Mouse (Mus musculus): ENCODE results near the gene Nthl1.

Nthl1 gene

DNA sequence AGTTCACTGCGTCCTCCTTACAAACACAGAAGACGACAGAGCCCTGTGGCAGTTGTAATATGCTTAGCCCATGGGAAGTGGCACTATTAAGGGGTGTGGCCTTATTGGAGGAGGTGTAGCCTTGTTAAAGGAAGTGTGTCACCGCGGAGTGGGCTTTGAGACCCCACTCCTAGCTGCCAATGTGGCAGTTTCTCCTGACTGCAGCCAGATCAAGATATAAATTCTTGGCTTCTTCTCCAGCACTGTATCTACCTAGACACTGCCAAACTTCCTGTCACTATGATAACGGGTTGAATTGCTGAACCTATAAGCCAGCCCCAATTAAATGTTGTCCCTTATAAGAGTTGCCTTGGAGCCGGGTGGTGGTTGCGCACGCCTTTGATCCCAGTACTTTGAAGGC lies 7.0 kb upstream of the Nthl1 start:
- in situ Hi-C loops (cut with MboI; ENCODE audit: low sequenced_read_pairs): no loop called here

DNA sequence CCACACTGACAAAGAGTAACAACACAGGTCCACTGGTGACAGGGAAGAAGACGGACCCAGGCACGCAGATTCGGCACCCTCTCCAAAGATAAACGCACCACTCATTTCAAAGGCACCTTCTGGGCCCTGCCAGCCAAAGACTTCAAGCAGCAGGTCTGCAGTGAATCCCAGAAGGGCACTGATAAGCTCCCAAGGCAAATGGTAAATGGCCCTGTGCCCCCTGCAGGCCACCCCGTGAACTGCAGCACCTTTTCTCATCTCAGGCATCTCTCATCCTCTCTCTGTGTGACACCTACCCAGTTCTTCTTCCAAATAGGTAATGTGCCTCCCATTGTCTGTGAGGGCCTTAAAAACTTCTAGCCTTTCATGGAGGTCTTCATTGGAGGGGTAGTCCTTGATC lies 3.8 kb upstream of the Nthl1 start:
- in situ Hi-C loops (cut with MboI; ENCODE audit: low sequenced_read_pairs): no loop called here

DNA sequence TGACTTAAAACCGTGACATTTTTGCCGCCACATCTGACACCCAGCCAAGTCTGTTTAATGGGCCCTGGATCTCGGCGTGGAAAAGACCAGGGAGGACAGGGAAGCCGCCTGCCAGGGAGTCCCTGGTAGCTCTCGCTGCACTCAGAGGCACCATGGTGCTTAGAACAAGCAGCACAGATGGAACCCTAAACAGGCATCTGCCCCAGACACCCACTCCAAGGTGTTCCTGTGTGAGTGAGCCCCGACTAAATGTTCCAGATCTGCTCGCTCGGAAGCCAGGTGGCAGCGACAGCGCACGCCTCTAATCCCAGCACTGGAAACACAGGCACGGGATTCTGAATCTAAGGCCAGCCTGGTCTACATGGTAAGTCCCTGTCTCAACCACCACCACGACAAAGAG lies 2.4 kb upstream of the Nthl1 start:
- in situ Hi-C loops (cut with MboI; ENCODE audit: low sequenced_read_pairs): no loop called here

DNA sequence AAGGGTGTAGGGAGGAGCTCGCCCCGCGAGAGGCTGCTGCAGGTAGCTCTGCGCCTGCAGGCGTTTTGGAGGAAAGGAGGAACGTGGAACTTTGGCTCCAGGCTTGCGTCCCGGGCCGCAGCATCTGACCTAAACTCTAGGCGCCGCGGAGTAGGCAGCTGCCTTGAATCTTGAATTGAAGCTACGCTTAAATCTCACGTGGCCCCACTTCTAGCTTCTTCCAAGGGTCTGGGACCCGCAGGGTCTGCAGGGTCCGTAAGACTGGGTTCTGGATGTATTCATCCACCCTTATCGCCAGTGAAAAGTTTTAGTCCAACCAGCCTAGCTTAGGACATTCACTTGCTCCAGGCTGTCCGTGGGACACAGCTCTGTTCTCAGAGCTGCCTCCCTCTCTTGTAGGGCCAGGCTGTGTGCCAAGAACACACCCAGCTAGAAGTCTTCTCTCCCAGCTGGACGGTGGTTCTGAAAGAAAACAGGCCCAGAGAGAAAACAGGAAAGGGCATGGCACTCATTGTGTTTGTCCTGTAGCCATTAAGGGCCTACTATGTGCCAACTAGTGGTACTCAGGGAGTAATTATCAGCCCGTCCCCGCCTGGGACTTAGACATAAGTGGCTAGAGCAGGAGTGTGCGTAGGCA lies 451 bp downstream of the Nthl1 start:
- in situ Hi-C loops (cut with MboI; ENCODE audit: low sequenced_read_pairs): no loop called here

DNA sequence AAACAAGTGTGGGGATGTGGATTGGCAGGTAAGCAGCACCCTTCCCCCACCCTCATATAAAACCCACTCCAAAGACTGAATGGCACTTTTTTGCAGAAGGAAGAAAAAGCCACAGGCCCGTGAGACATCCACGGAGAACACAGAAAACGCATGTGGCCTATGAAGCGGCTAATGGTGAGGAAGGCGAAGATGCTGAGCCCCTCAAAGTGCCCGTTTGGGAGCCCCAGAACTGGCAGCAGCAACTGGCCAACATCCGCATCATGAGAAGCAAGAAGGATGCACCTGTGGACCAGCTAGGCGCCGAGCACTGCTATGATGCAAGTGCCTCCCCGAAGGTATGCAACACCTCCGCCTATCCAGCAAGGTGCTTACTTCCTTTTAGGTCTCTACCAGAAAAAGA lies 1.4 kb downstream of the Nthl1 start:
- in situ Hi-C loops (cut with MboI; ENCODE audit: low sequenced_read_pairs): no loop called here

DNA sequence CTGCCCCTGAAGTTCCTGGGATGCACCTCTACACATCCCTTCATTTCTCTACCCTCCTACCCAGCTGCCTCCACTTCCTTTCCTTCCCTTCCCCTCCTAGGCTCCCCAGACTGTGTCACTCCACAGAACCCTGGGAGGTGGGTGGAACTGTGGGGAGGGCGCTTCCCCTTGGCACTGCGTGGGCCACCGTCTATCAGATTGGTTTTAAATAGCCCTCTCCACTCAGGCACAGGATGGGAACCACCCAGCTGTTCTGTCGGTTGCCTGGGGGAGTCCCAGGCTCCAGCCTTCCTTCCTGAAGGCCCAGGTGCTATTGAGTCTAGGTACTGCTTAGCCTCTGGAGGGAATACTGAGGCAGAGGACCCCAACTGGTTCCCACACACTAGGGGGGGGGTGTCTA lies 2.5 kb downstream of the Nthl1 start:
- in situ Hi-C loops (cut with MboI; ENCODE audit: low sequenced_read_pairs): no loop called here

DNA sequence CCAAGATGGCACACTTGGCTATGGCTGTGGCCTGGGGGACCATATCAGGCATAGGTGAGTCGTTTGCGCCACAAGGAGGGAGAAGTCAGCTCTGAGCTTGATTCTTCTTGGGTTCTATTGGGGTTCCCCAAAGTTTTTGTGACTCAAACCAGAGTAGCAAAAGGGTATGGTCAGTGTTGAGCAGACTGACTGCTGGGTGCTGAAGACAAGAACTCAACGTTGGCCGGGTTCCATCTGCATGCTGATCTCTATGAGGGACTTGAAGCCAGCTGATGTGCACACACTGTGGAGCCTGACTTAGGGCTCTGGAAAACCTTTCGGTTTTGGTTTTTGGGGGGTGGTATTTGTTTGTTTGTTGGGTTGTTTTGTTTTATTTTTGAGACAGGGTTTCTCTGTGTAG lies 3.2 kb downstream of the Nthl1 start:
- in situ Hi-C loops (cut with MboI; ENCODE audit: low sequenced_read_pairs): no loop called here

DNA sequence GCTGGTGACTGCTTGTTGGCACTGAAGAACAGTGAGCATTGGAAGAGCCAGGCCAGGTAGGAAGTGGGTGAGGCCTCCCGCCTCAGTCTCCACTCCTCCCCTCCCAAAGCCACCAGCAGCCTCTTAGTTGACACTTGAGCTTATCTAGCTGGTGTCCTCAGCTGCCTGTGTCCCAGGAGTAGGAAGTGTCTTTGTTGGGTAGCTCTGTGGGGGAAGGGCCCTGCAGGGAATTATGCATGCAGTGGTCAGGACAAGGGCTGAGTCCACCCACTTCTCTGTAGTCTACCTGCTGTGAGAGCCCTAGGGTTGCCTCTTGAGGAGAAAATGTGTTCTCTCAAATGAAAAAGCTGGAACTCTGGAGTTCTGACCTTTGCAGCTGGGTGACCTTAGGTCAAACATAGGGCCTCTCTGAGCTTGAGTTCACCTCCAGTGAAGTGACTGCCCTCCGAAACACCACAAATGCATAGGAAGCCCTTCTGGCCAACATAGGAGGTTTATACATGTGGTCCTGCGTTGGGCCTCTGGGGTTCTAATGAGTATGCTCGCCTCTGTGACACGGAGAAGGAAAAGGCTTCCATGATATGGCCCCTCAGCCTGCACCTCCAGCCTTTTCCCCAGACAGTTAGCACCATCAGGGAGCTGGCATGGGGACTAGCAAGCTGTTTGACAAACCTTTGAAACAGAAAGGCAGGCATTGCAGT lies 4.5 kb downstream of the Nthl1 start:
- in situ Hi-C loops (cut with MboI; ENCODE audit: low sequenced_read_pairs): no loop called here

DNA sequence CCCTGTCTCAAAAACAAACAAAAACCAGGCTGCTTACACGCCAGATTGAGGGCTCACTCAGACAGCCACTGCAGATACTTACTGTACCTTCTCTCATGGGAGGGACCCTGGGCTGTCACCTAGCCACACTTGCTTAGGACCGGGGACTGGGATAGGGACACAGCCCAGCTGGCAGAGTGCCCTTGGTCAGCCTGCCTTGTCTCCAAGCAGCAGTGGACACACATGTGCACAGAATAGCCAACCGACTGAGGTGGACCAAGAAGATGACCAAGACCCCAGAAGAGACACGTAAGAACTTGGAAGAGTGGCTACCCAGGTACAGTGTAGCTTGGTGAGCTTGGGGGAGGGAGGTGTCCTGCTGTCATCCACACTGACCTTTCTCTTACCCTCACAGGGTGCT lies 5.7 kb downstream of the Nthl1 start:
- in situ Hi-C loops (cut with MboI; ENCODE audit: low sequenced_read_pairs): no loop called here

DNA sequence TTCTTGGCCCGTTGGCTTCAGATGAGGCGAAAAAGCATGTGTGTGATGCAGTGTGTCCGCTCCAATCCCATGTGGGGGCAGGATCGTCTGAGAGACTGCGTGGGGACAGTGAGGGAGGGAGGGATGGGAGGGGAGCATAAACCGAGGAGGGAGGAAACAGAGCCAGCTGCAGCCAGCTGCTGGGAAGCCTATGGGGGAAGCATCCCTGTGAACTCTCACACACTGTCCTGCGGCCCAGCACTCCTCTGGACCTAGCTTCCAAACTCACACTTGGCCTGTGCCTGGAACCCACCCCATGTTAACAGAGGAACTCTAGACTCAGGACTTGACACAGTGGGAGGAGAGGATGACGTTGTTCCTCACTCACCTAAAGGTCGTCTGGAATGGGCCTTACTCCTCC lies 6.4 kb downstream of the Nthl1 start:
- in situ Hi-C loops (cut with MboI; ENCODE audit: low sequenced_read_pairs): no loop called here

DNA sequence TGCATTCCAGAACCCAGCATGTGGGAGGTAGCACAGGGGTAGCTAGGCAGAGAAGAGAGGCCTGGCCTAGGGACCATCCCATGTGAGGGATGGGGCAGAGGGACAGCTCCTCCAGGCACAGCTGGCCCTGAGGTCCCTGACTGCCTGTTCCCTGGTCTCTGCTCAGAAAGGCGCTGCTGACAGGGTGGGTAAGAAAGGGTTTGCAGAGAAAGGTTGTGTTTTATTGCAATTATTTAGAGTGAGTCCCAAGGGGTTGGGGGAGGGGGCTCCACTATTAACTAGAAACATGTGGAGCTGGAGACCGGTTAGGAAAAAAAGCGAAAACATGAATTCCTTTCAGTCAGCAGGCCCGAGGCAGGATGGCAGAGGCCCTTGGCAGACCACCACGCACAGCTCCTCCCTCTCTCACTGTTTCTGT lies 7.1 kb downstream of the Nthl1 start:
- in situ Hi-C loops (cut with MboI; ENCODE audit: low sequenced_read_pairs): no loop called here

DNA sequence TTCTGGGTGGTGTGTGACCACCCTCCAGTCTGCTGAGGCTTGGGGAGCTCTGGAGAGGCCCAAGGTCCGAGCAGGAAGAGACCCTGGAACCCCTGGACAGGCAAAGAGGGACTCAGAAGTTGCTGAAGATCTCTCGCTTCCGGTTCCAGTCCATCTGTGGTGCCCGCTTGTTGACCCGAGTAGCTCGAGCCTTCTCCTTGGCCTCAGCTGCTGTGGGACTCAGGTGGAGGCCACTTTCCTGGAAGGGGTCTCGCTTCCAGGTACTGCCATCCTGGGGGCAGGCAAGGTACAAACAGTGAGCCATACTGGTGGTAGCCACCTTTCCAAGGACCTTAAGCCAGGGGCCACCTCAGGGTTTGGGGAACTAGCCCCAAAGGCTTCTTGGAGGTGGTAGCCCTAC lies 7.6 kb downstream of the Nthl1 start:
- in situ Hi-C loops (cut with MboI; ENCODE audit: low sequenced_read_pairs): no loop called here

DNA sequence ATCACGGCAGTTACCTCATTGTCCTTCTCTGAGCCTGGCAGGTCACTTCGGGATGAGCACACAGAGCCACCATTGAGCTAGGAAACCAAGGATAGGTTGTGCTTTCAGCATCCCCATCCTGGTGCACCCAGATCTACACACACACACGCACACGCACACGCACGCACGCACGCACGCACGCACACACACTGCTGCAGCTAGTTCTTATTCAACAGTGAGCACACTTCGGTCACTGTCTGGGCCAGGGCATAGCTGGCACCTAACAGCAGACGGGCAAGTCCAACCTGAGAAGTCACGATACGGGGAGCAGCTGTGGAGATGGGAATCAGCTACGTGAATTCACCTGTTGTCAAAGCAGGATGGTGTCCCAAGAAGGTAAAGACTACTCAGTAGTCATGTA lies 8.1 kb downstream of the Nthl1 start:
- in situ Hi-C loops (cut with MboI; ENCODE audit: low sequenced_read_pairs): no loop called here

DNA sequence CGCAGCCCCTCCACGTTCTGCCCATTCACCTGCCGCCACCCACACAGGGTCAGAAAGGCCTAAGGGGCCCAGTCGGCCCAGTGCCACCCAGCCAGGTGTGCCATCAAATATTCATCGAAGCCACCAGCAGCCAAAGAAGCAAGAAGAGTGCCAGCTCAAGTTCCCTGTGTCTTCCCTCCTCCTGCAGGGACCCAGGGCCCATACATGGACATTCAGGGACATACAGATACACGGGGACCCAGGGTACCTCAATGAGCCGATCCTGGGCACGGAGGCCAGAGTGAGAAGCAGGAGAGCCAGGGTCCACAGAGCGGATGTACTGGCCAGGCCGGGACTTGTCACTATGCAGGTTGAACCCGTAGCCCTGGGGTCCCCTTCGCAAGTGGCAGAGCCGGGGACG lies 9.5 kb downstream of the Nthl1 start:
- in situ Hi-C loops (cut with MboI; ENCODE audit: low sequenced_read_pairs): no loop called here

DNA sequence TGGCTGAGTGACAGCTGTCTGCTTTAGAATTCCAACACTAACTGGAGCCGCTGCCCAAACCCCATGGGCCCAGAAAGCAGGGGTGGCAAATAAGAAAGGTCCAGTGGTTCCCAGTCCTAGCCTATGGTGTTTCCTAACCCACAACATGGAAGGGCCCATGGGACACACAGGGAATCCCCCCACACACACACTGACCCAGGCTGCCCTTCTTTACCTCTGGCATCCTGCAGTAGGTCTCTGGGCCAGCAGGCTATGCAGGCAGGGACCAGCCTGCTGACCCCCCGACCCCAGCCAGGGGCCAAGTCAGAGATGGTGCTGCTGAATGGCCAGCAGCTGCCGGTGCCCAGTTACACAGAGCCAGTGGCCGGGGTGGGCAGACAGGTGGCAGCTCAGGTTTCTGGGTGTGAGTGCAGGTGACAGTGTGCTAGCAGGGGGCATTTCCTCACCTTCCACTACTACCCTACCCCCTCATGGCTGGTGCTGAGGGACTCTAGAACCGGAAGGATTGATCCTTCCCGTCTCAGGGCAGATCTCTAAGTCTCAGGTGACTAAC lies 10.4 kb downstream of the Nthl1 start:
- in situ Hi-C loops (cut with MboI; ENCODE audit: low sequenced_read_pairs): no loop called here

DNA sequence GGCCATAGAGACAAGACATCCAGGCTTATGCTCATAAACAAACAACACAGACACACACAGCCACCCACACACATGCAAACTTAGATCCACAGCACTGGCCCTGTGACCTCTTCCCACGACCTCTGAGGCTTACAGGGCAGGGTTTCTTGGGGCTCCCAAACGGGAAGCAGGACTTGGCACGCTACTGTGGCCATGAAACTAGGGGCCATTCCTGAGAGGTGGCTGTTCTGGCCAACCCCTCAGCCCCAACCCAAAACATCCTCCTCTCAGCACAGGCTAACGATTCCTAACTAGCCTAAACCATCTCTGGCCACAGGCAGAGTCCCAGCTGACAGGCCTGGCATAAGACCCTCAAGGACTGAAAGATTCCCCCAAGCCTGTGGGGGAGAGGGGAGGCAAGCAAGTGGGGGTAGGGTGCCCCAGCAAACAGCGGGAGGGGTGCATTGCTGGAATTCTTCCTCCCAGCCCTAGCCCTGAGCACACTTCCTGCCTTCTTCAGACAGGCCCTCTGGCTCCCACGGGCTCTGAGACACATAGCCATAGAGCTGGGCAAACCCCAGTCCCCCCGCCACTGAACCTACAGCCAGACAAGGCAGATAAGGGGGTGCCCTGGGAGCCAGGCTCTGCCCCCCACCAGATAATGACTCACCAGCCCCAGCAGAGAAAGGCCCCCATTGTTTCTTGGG lies 11.7 kb downstream of the Nthl1 start:
- in situ Hi-C loops (cut with MboI; ENCODE audit: low sequenced_read_pairs): no loop called here

DNA sequence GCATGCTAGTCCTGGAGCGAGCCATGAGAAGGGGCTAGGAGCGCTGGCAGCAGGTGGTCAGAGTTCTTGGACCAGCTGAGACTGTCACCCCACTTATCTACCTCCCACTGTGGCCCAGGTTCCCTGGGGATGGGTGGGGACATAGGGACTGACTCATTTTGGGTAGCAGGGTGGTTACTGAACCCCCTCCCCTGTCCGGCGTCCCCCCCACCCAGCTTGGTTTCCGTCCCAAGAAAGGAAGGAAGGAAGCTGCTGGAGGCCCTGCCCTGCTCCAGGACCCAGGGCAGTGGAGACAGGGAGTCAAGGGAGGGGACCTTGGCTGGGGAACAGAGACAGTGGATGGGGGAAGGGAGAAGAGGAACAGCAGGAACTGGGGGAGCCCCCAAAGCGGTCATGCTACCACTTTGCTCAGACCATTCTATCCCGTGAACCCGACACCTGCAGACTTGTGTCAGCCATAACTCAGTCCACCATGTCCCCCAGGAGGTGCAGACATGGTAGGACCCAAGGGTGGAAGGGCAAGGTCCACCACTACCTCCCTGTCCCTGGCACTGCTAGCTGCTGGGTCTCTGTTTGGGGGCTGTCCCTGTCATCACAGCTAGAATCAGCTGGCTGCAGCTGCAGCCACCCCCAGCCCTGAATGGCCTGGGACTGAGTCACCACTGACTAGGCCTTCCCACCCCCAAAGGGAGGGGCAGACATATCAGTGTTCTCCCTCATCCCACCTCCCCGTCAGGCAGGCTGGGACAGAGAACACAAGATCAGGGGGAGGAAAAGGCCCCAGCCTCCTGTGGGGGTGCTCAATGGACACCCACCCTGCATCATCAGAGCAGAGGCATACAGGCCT lies 12.6 kb downstream of the Nthl1 start:
- in situ Hi-C loops (cut with MboI; ENCODE audit: low sequenced_read_pairs): no loop called here

DNA sequence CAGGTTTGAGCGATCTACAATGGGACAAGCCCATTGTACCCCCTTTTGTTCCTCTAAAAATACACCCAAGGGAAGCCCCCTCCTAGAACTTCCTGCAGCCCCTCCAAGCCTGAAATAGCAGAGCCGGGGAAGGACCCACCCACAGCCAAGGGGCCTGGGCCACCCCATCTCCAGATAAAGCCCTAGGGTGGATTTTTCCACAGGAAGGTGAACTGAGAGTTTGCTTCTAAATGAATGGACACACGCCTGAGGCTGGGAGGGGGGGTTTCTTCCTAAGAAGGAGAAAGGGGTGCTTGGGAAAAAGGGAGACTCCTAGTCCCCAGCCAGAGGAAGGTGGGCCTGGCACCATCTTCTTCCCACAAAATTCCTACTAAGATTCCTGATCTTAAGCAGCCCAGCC lies 13.4 kb downstream of the Nthl1 start:
- in situ Hi-C loops (cut with MboI; ENCODE audit: low sequenced_read_pairs): no loop called here

DNA sequence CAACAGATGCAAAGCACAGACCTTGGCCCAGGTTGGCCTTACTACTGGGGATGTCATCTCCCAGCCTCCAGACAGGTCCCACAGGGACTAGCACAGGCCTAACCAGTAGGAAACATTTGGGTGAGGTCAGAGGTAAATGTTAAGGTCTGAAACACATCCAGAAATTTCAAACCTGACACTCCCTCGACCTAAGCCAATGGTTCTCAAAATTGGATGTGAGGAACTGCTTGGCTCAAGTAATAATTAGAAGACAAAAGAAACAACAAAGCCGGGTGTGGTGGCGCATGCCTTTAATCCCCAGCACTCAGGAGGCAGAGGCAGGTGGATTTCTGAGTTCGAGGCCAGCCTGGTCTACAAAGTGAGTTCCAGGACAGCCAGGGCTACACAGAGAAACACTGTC lies 13.9 kb downstream of the Nthl1 start:
- in situ Hi-C loops (cut with MboI; ENCODE audit: low sequenced_read_pairs): no loop called here

DNA sequence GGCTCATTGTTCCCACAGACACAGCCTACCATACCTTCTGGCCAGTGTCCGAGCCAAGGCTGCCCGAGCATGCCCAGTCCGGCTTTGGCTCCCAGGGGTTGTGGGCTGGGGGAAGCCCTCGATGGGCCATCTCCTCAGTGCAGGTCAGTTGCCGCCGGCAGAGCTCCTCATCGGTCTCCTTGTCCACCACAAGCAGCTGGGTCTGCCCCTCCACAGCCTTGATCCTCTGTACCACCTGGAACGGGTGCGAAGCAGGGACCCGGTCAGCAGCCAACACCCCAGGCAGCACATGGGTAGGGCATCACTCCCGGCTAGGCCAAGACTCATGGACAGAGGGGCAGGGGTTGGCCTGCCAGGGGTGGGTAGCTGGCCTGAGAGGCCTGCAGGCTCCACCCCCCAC lies 15.0 kb downstream of the Nthl1 start:
- in situ Hi-C loops (cut with MboI; ENCODE audit: low sequenced_read_pairs): no loop called here

DNA sequence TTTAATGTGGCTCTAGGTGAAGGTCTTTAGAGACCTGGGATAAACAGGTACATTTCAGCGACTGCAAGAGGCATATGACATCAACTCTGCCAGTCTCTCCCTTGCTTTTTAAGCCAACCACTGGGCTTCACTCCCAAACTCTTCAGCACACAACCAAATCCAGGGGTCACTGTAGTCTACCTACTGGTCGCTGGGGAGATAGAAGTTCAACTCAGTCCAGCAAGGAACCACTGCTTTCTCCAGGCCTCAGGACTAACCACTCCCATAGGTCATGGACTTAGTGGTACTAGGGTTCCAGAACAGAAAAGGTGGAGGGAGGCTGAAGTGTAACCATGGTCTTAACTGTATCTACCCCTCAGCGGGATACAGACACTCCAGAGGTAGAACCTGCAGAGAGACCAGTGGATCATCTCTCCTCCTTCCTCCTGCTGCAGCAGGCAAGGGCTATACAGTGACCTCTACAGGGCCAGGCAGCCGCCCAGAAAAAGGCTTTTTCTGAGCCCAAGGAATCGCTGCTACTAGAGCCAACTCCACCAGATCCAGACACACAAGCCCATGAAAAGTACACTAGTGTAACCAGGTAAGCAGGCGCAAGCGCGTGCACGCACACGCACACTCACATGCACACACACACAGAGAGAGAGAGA lies 16.4 kb downstream of the Nthl1 start:
- in situ Hi-C loops (cut with MboI; ENCODE audit: low sequenced_read_pairs): no loop called here

Data from CH12F3 (cell line).